Mouse (Mus musculus) forebrain, embryonic 10.5 days (tissue): ENCODE data around the gene Fam53b. TPM values are rescaled to one million over a fixed set of nuclear protein-coding genes. Genes with fewer than 3 reads are reported as not detected.
A peak's percentile ranks its signal among the peaks of the same experiment; 100 is the strongest.

ENCODE experiments used
- DNase-seq: peaks from one replicate; pipeline ENCODE4 v3.0.0-alpha.2; 2017; ENCODE audit warnings: low spot score; ENCODE audit errors: extremely low spot score
- H3K27ac ChIP-seq: fragments of 300-500 bp; sonication (generic); 2 replicates; pipeline ENCODE4 v1.5.1; 2016; ENCODE audit warnings: mild to moderate bottlenecking
- H3K27me3 ChIP-seq: fragments of 300-500 bp; sonication (generic); 2 replicates; pipeline ENCODE4 v1.6.1; 2016; ENCODE audit warnings: mild to moderate bottlenecking; ENCODE audit not compliant: poor library complexity, severe bottlenecking
- H3K36me3 ChIP-seq: fragments of 300-500 bp; sonication (generic); replicated peaks from 2 replicates; pipeline ENCODE4 v1.6.1; 2016; ENCODE audit warnings: mild to moderate bottlenecking, moderate library complexity
- H3K4me1 ChIP-seq: fragments of 300-500 bp; sonication (generic); 2 replicates; pipeline ENCODE4 v1.6.1; 2016
- H3K4me3 ChIP-seq: fragments of 300-500 bp; sonication (generic); 2 replicates; pipeline ENCODE4 v1.5.1; 2016; ENCODE audit warnings: mild to moderate bottlenecking, moderate library complexity
- H3K9me3 ChIP-seq: fragments of 300-500 bp; sonication (generic); 2 replicates; pipeline ENCODE4 v1.6.1; 2016; ENCODE audit warnings: mild to moderate bottlenecking, moderate library complexity
- WGBS: fragments of 180-500 bp; shearing (Covaris S2); methylation state at CpG from one replicate; pipeline ENCODE4 v1.1.7; 2016; 5-methylcytosine and 5-hydroxymethylcytosine counted together
- polyA plus RNA-seq: library from polyadenylated mRNA; unstranded; fragments of >200 nt; fragmentation: Nextera tagmentation; extraction: Ambion mirVana; gene quantifications from 2 replicates; pipeline ENCODE4 v1.2.1, GENCODE M21; 2016

Gene Fam53b
- polyA plus RNA-seq, 1 experiment from 2014 or later, result 39.4 TPM

- Histone ChIP-seq H3K4me3 (no peak overlapping the region), H3K36me3 (peaks cover 48% of the 10 kb centered on the region), H3K9me3 (no peaks in the 10 kb centered on the region), H3K27ac (no peak overlapping the region), H3K4me1 (peaks cover 51% of the 10 kb centered on the region), H3K27me3 (no peaks in the 10 kb centered on the region)
- WGBS, result 93% methylated on average over 5 of the region's 5 CpGs
- no peak for DNase-seq
Observed at GRCm38 (mm10) chr7:132795141-132795540, 18.5 kb downstream of the Fam53b start.

GRCm38 (mm10) chr7:132793467-132793866, 20.2 kb downstream of the Fam53b start:
- peak overlapping the region; percentile 22; the same call in 1 of the 2 replicates for H3K27ac ChIP-seq
- 76% methylated on average over 6 of the region's 6 CpGs for WGBS
- no peak overlapping the region for H3K4me3 ChIP-seq
- H3K9me3 ChIP-seq, result no peaks in the 10 kb centered on the region
- no peaks in the 10 kb centered on the region for H3K27me3 ChIP-seq
- peaks cover 40% of the 10 kb centered on the region for H3K36me3 ChIP-seq
- peaks cover 41% of the 10 kb centered on the region for H3K4me1 ChIP-seq
- no peak for DNase-seq

GRCm38 (mm10) chr7:132790447-132791219, 23.1 kb downstream of the Fam53b start:
- Histone ChIP-seq H3K4me3 (no peak overlapping the region), H3K9me3 (no peaks in the 10 kb centered on the region), H3K27me3 (no peaks in the 10 kb centered on the region), H3K27ac (peak overlapping the region; percentile 20; the same call in 1 of the 2 replicates), H3K36me3 (peaks cover 21% of the 10 kb centered on the region), H3K4me1 (peaks cover 68% of the 10 kb centered on the region)
- 93% methylated on average over 14 of the region's 14 CpGs for WGBS
- no peak for DNase-seq

- Histone ChIP-seq H3K27me3 (no peaks in the 10 kb centered on the region), H3K9me3 (no peaks in the 10 kb centered on the region), H3K4me3 (no peak overlapping the region), H3K27ac (no peak overlapping the region), H3K36me3 (peaks cover 17% of the 10 kb centered on the region), H3K4me1 (peaks cover 72% of the 10 kb centered on the region)
- WGBS, result 96% methylated on average over 13 of the region's 13 CpGs
- no peak for DNase-seq
Observed at GRCm38 (mm10) chr7:132788826-132789225, 24.9 kb downstream of the Fam53b start.

GRCm38 (mm10) chr7:132787496-132788190, 26.0 kb downstream of the Fam53b start:
- H3K4me1 ChIP-seq, result peaks cover 66% of the 10 kb centered on the region
- H3K4me3 ChIP-seq, result no peak overlapping the region
- DNase-seq, result no peak
- H3K9me3 ChIP-seq, result no peaks in the 10 kb centered on the region
- 88% methylated on average over 4 of the region's 4 CpGs for WGBS
- H3K27ac ChIP-seq, result no peak overlapping the region
- H3K27me3 ChIP-seq, result no peaks in the 10 kb centered on the region
- H3K36me3 ChIP-seq, result peaks cover 11% of the 10 kb centered on the region

GRCm38 (mm10) chr7:132787022-132787421, 26.7 kb downstream of the Fam53b start:
- H3K4me3 ChIP-seq, result no peak overlapping the region
- H3K36me3 ChIP-seq, result peaks cover 11% of the 10 kb centered on the region
- DNase-seq, result no peak
- 91% methylated on average over 4 of the region's 4 CpGs for WGBS
- no peak overlapping the region for H3K27ac ChIP-seq
- no peaks in the 10 kb centered on the region for H3K9me3 ChIP-seq
- H3K27me3 ChIP-seq, result no peaks in the 10 kb centered on the region
- peaks cover 70% of the 10 kb centered on the region for H3K4me1 ChIP-seq

GRCm38 (mm10) chr7:132786522-132786921, 27.2 kb downstream of the Fam53b start:
- H3K4me1 ChIP-seq, result peaks cover 70% of the 10 kb centered on the region
- no peak for DNase-seq
- H3K4me3 ChIP-seq, result no peak overlapping the region
- 69% methylated on average over 4 of the region's 4 CpGs for WGBS
- H3K27me3 ChIP-seq, result no peaks in the 10 kb centered on the region
- H3K9me3 ChIP-seq, result no peaks in the 10 kb centered on the region
- 0 out of 2 replicates have a peak overlapping the region, but pooled peaks have one; percentile 15 for H3K27ac ChIP-seq
- H3K36me3 ChIP-seq, result peaks cover 8% of the 10 kb centered on the region

GRCm38 (mm10) chr7:132786011-132786410, 27.7 kb downstream of the Fam53b start:
- Histone ChIP-seq H3K9me3 (no peaks in the 10 kb centered on the region), H3K4me1 (peaks cover 70% of the 10 kb centered on the region), H3K27me3 (no peaks in the 10 kb centered on the region), H3K27ac (0 out of 2 replicates have a peak overlapping the region, but pooled peaks have one; percentile 15), H3K36me3 (peaks cover 8% of the 10 kb centered on the region; the same call in 1 of the 2 replicates), H3K4me3 (no peak overlapping the region)
- WGBS, result 81% methylated on average over 7 of the region's 7 CpGs
- DNase-seq, result no peak

GRCm38 (mm10) chr7:132784101-132784500, 29.6 kb downstream of the Fam53b start:
- Histone ChIP-seq H3K36me3 (peaks cover 2% of the 10 kb centered on the region; the same call in 1 of the 2 replicates), H3K27me3 (no peaks in the 10 kb centered on the region), H3K4me1 (peaks cover 76% of the 10 kb centered on the region), H3K9me3 (no peaks in the 10 kb centered on the region), H3K27ac (no peak overlapping the region), H3K4me3 (no peak overlapping the region)
- 94% methylated on average over 5 of the region's 5 CpGs for WGBS
- no peak for DNase-seq

- H3K9me3 ChIP-seq, result no peaks in the 10 kb centered on the region
- H3K4me3 ChIP-seq, result peak overlapping the region; percentile 16; the same call in 1 of the 2 replicates
- H3K4me1 ChIP-seq, result peaks cover 64% of the 10 kb centered on the region
- peak overlapping the region; percentile 75 for H3K27ac ChIP-seq
- H3K27me3 ChIP-seq, result no peaks in the 10 kb centered on the region
- WGBS, result 64% methylated on average over 6 of the region's 6 CpGs
- H3K36me3 ChIP-seq, result peaks cover 25% of the 10 kb centered on the region
- no peak for DNase-seq
Observed at GRCm38 (mm10) chr7:132781850-132782249, 31.8 kb downstream of the Fam53b start.

GRCm38 (mm10) chr7:132781130-132781814, 32.4 kb downstream of the Fam53b start:
- WGBS, result 29% methylated on average over 7 of the region's 7 CpGs
- Histone ChIP-seq H3K27me3 (no peaks in the 10 kb centered on the region), H3K36me3 (peaks cover 31% of the 10 kb centered on the region), H3K9me3 (no peaks in the 10 kb centered on the region), H3K4me1 (peaks cover 64% of the 10 kb centered on the region), H3K4me3 (peak overlapping the region; percentile 16; the same call in 1 of the 2 replicates), H3K27ac (peak overlapping the region; percentile 75)
- peak; percentile 42 for DNase-seq

GRCm38 (mm10) chr7:132780611-132781010, 33.1 kb downstream of the Fam53b start:
- H3K4me1 ChIP-seq, result peaks cover 58% of the 10 kb centered on the region
- no peaks in the 10 kb centered on the region for H3K9me3 ChIP-seq
- WGBS, result 48% methylated on average over 4 of the region's 4 CpGs
- peaks cover 37% of the 10 kb centered on the region for H3K36me3 ChIP-seq
- no peaks in the 10 kb centered on the region for H3K27me3 ChIP-seq
- no peak overlapping the region for H3K4me3 ChIP-seq
- no peak for DNase-seq
- H3K27ac ChIP-seq, result peak overlapping the region; percentile 75
